Mouse (Mus musculus) ES-Bruce4 (cell line): ENCODE measurements around the gene Toporsl.

ENCODE experiments used
- CTCF ChIP-seq: IDR thresholded peaks from one replicate; pipeline ENCODE4 v1.8.1; 2011; ENCODE audit warnings: low read depth, low read length
- EP300 ChIP-seq: IDR thresholded peaks from 2 replicates; pipeline ENCODE4 v1.6.1; 2011; ENCODE audit warnings: low read depth, low read length; ENCODE audit not compliant: insufficient read depth
- POLR2A ChIP-seq: IDR thresholded peaks from one replicate; pipeline ENCODE4 v1.8.1; 2011; ENCODE audit warnings: low read length; ENCODE audit not compliant: insufficient read depth

DNA sequence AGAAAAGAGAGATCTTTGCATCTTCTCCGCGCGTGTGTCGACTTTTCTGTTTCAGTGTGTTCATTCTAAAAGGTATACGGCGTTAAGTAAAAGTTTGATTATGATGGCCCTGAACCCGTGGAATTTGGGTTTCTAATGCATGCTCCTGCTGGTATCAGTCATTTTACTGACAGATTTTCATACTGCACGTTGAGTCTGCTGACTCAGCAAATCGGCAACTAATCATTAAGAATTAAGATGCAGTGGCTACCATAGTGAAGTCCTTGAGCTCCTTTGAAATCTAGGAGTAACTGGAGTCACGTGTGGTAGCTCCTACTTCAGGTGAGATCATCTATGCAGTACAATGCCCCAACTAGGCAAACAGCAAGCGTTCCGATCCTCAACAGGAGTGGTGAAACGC is 1.4 kb upstream of the Toporsl start:
- TF ChIP-seq CTCF: no peak
- no peak for TF ChIP-seq POLR2A
- TF ChIP-seq EP300: no peak
